Mouse (Mus musculus): ENCODE measurements around the gene Tomm40l.

DNA sequence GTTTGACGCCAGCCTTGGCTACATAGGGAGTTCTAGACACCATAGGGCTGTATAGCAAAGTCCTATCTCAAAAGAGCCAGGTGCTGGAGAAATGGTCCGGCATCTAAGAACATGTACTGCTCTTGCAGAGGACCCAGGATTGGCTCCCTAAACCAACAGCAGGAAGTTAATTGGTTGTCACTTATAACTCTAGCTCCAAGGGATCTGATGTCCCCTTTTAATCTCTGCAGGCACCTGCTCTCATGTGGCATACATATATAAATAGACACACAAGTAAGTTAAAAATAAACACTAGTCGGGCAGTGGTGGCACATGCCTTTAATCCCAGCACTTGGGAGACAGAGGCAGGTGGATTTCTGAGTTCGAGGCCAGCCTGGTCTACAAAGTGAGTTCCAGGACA lies 13.5 kb upstream of the Tomm40l start:
- TF ChIP-seq POLR2A (IDR thresholded peaks at IDR 0.05; ENCODE audit: low read depth, low read length), result no peak
- no peak for TF ChIP-seq CTCF (IDR thresholded peaks at IDR 0.05; ENCODE audit: borderline replicate concordance, insufficient read depth, low read length)

All from embryonic fibroblast, embryonic 13.5 days (primary cell).